Mouse (Mus musculus) ES-E14 (cell line): ENCODE measurements around the gene Cebpg.

Experiments
- ZC3H11A ChIP-seq: IDR thresholded peaks from 2 replicates; pipeline ENCODE4 v1.6.1; 2012; ENCODE audit warnings: low read depth, mild to moderate bottlenecking, inconsistent platforms, low read length, borderline replicate concordance
- ZNF384 ChIP-seq: IDR thresholded peaks from 2 replicates; pipeline ENCODE4 v1.6.1; 2012; ENCODE audit warnings: low read depth, low read length, inconsistent platforms

- no peak for TF ChIP-seq ZNF384
- TF ChIP-seq ZC3H11A = no peak
These were observed 1.2 kb upstream of the Cebpg start for GRCm38 (mm10) chr7:35057569-35057968.
